Mouse (Mus musculus): ENCODE measurements at regions not wholly inside any gene's neighbourhood (a gene's known extent, or its start where the extent isn't known, plus 50 kb on each side); places are given as distances from the start of the nearest gene placed in this dataset.

DNA sequence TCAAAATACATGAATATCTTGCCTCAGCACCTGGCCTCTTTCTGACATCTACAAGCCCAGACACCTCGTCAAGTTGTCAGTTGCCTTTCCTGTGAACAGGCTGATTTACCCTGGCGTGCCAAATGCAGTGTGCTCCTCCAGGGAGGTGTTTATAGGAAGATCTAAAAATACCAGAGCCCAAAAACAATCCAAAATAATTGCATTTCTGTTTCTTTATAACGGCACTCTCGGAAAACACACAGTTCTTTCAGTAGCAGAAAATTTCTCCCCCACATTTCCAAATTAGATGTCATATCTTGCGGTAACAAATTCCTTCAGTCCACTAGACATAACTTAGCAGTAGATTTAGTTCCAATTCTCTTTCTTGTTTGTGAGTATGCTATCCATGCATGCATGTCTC, 580.8 kb upstream of the Tbl1xr1 start:
- no peak overlapping the region for H3K4me3 ChIP-seq (ENCODE audit: insufficient read depth in 1 of 2, low read depth in 1 of 2, low read length in 2 of 2, poor library complexity in 1 of 2, severe bottlenecking in 1 of 2)
- DNase-seq (ENCODE audit: low read depth, low spot score), result no peak
- no peaks in the 10 kb centered on the region for H3K4me1 ChIP-seq (ENCODE audit: control insufficient read depth in 2 of 2, insufficient read depth in 2 of 2, low read length in 2 of 2, poor library complexity in 1 of 2)
- no peak overlapping the region for H3K9ac ChIP-seq (ENCODE audit: insufficient read depth, low read depth, low read length, poor library complexity, severe bottlenecking)
- in situ Hi-C loops (cut with MboI; ENCODE audit: low sequenced_read_pairs in 2 of 2, unreplicated experiment in 2 of 2), result no loop called here
- H3K36me3 ChIP-seq (ENCODE audit: control insufficient read depth, insufficient read depth, low read length, poor library complexity, severe bottlenecking), result no peaks in the 10 kb centered on the region
- no peak overlapping the region for H3K27ac ChIP-seq (ENCODE audit: insufficient read depth, low read depth, low read length, poor library complexity, severe bottlenecking)
- TF ChIP-seq ZNF384 (IDR thresholded peaks at IDR 0.05; ENCODE audit: low read depth, low read length) (no peak), CHD2 (IDR thresholded peaks at IDR 0.05; ENCODE audit: low read depth, low read length) (no peak), MAFK (IDR thresholded peaks at IDR 0.05; ENCODE audit: insufficient read depth, low read depth, low read length) (no peak), HCFC1 (IDR thresholded peaks at IDR 0.05; ENCODE audit: borderline replicate concordance, insufficient read depth, low read length) (no peak), ZC3H11A (IDR thresholded peaks at IDR 0.05; ENCODE audit: borderline replicate concordance, low read depth, low read length) (no peak)
- H3K9me3 ChIP-seq (ENCODE audit: control insufficient read depth, insufficient read depth, low read depth, low read length), result no peaks in the 10 kb centered on the region

DNA sequence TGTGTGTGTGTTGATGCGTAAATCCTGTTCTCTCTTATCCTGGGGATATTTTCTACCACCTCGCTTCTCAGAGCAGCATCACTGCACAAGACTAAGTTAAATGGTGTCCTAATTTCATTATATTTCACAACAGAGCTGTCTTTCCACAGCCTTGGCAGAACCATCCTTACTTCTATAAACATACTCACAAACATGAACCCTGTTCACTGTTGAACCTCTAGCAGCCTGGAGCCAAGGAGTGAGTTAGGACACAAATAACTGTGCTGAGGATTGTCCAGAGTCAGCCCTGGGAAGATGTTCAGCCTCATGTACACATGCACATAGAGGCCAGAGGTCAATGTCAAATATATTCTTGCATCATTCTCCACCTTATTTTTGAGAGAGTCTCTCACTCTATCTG, 580.3 kb upstream of the Tbl1xr1 start:
- no peak for DNase-seq (ENCODE audit: low read depth, low spot score)
- Histone ChIP-seq H3K9ac (ENCODE audit: insufficient read depth, low read depth, low read length, poor library complexity, severe bottlenecking) (no peak overlapping the region), H3K36me3 (ENCODE audit: control insufficient read depth, insufficient read depth, low read length, poor library complexity, severe bottlenecking) (no peaks in the 10 kb centered on the region), H3K4me1 (ENCODE audit: control insufficient read depth in 2 of 2, insufficient read depth in 2 of 2, low read length in 2 of 2, poor library complexity in 1 of 2) (no peaks in the 10 kb centered on the region), H3K9me3 (ENCODE audit: control insufficient read depth, insufficient read depth, low read depth, low read length) (no peaks in the 10 kb centered on the region), H3K4me3 (ENCODE audit: insufficient read depth in 1 of 2, low read depth in 1 of 2, low read length in 2 of 2, poor library complexity in 1 of 2, severe bottlenecking in 1 of 2) (no peak overlapping the region), H3K27ac (ENCODE audit: insufficient read depth, low read depth, low read length, poor library complexity, severe bottlenecking) (no peak overlapping the region)
- TF ChIP-seq CHD2 (IDR thresholded peaks at IDR 0.05; ENCODE audit: low read depth, low read length), result no peak
- TF ChIP-seq MAFK (IDR thresholded peaks at IDR 0.05; ENCODE audit: insufficient read depth, low read depth, low read length), result no peak
- TF ChIP-seq HCFC1 (IDR thresholded peaks at IDR 0.05; ENCODE audit: borderline replicate concordance, insufficient read depth, low read length), result no peak
- TF ChIP-seq ZC3H11A (IDR thresholded peaks at IDR 0.05; ENCODE audit: borderline replicate concordance, low read depth, low read length), result no peak
- no peak for TF ChIP-seq ZNF384 (IDR thresholded peaks at IDR 0.05; ENCODE audit: low read depth, low read length)
- in situ Hi-C loops (cut with MboI; ENCODE audit: low sequenced_read_pairs in 2 of 2, unreplicated experiment in 2 of 2), result no loop called here

DNA sequence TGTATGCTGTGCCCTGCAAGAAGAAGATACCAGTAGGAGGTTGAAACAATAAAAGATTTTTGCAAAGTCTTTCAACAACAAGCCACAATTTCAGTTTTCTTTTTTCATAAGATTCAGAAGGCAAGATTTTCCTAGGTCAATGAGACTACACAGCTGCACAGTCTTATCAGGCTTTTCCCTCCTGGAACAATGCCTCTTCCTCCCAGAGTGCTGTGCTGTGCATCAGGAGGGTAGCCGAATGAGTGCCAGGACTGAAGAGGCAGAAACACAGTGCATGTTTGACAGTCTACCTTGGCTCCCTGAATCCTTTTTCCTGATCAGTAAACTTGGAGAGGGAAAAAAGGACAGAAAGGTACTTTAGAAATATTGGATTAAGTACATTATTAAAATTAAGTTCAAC, 579.4 kb upstream of the Tbl1xr1 start:
- Histone ChIP-seq H3K4me1 (ENCODE audit: control insufficient read depth in 2 of 2, insufficient read depth in 2 of 2, low read length in 2 of 2, poor library complexity in 1 of 2) (no peaks in the 10 kb centered on the region), H3K36me3 (ENCODE audit: control insufficient read depth, insufficient read depth, low read length, poor library complexity, severe bottlenecking) (no peaks in the 10 kb centered on the region), H3K4me3 (ENCODE audit: insufficient read depth in 1 of 2, low read depth in 1 of 2, low read length in 2 of 2, poor library complexity in 1 of 2, severe bottlenecking in 1 of 2) (no peak overlapping the region), H3K9me3 (ENCODE audit: control insufficient read depth, insufficient read depth, low read depth, low read length) (no peaks in the 10 kb centered on the region), H3K9ac (ENCODE audit: insufficient read depth, low read depth, low read length, poor library complexity, severe bottlenecking) (no peak overlapping the region), H3K27ac (ENCODE audit: insufficient read depth, low read depth, low read length, poor library complexity, severe bottlenecking) (no peak overlapping the region)
- DNase-seq (ENCODE audit: low read depth, low spot score), result no peak
- in situ Hi-C loops (cut with MboI; ENCODE audit: low sequenced_read_pairs in 2 of 2, unreplicated experiment in 2 of 2), result no loop called here
- no peak for TF ChIP-seq HCFC1 (IDR thresholded peaks at IDR 0.05; ENCODE audit: borderline replicate concordance, insufficient read depth, low read length)
- no peak for TF ChIP-seq ZNF384 (IDR thresholded peaks at IDR 0.05; ENCODE audit: low read depth, low read length)
- TF ChIP-seq ZC3H11A (IDR thresholded peaks at IDR 0.05; ENCODE audit: borderline replicate concordance, low read depth, low read length), result no peak
- TF ChIP-seq MAFK (IDR thresholded peaks at IDR 0.05; ENCODE audit: insufficient read depth, low read depth, low read length), result no peak
- TF ChIP-seq CHD2 (IDR thresholded peaks at IDR 0.05; ENCODE audit: low read depth, low read length), result no peak

DNA sequence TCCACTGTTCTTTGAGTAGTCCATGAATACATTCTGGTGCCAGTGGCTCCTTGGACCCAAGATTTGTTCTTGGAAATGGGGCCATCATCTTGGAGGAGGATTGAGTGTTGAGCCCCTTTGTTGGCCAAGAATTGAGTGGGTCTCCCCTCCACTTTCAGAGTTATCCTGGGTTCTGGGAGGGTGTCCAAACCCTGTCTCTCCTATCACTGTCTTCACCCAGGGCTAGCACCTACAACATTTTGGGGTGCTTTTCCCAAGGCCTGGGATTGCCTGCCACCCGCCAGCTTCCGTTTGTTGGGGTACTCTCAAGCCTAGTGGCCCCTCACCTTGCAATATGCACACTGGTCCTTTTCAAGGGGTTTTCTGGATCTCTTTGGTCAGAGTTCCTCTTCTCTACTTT, 568.8 kb upstream of the Tbl1xr1 start:
- no peak for TF ChIP-seq CHD2 (IDR thresholded peaks at IDR 0.05; ENCODE audit: low read depth, low read length)
- TF ChIP-seq MAFK (IDR thresholded peaks at IDR 0.05; ENCODE audit: insufficient read depth, low read depth, low read length), result no peak
- TF ChIP-seq ZNF384 (IDR thresholded peaks at IDR 0.05; ENCODE audit: low read depth, low read length), result no peak
- TF ChIP-seq ZC3H11A (IDR thresholded peaks at IDR 0.05; ENCODE audit: borderline replicate concordance, low read depth, low read length), result no peak
- TF ChIP-seq HCFC1 (IDR thresholded peaks at IDR 0.05; ENCODE audit: borderline replicate concordance, insufficient read depth, low read length), result no peak

DNA sequence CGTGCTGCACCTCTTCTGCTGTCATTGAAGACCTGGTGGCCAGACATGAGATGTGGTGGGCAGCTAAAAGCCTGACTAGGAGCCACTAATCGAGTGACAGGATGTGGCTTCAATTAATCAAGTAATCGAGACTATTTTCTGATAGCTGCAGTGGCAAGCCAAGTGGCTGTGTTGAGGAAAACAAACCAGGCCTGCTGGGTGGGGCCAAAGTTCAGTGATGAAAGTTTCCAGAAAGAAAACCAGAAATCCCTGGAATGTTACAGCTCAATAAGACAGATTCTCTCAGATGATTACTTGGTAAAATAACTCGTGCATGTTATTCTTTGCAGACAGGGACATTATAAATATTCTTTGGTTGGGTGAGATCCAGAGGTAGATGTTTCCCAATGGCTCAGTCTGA, 564.4 kb upstream of the Tbl1xr1 start:
- Histone ChIP-seq H3K27ac (ENCODE audit: insufficient read depth, low read depth, low read length, poor library complexity, severe bottlenecking) (no peak overlapping the region), H3K36me3 (ENCODE audit: control insufficient read depth, insufficient read depth, low read length, poor library complexity, severe bottlenecking) (no peaks in the 10 kb centered on the region), H3K9me3 (ENCODE audit: control insufficient read depth, insufficient read depth, low read depth, low read length) (no peaks in the 10 kb centered on the region), H3K4me3 (ENCODE audit: insufficient read depth in 1 of 2, low read depth in 1 of 2, low read length in 2 of 2, poor library complexity in 1 of 2, severe bottlenecking in 1 of 2) (no peak overlapping the region), H3K4me1 (ENCODE audit: control insufficient read depth in 2 of 2, insufficient read depth in 2 of 2, low read length in 2 of 2, poor library complexity in 1 of 2) (no peaks in the 10 kb centered on the region), H3K9ac (ENCODE audit: insufficient read depth, low read depth, low read length, poor library complexity, severe bottlenecking) (no peak overlapping the region)
- in situ Hi-C loops (cut with MboI; ENCODE audit: low sequenced_read_pairs in 2 of 2, unreplicated experiment in 2 of 2), result no loop called here
- TF ChIP-seq ZC3H11A (IDR thresholded peaks at IDR 0.05; ENCODE audit: borderline replicate concordance, low read depth, low read length) (no peak), MAFK (IDR thresholded peaks at IDR 0.05; ENCODE audit: insufficient read depth, low read depth, low read length) (no peak), CHD2 (IDR thresholded peaks at IDR 0.05; ENCODE audit: low read depth, low read length) (no peak), ZNF384 (IDR thresholded peaks at IDR 0.05; ENCODE audit: low read depth, low read length) (no peak), HCFC1 (IDR thresholded peaks at IDR 0.05; ENCODE audit: borderline replicate concordance, insufficient read depth, low read length) (no peak)
- DNase-seq (ENCODE audit: low read depth, low spot score), result no peak

More for the DNA sequence above, 568.8 kb upstream of the Tbl1xr1 start:
- Histone ChIP-seq H3K9me3 (ENCODE audit: control insufficient read depth, insufficient read depth, low read depth, low read length) (no peaks in the 10 kb centered on the region), H3K36me3 (ENCODE audit: control insufficient read depth, insufficient read depth, low read length, poor library complexity, severe bottlenecking) (no peaks in the 10 kb centered on the region), H3K4me1 (ENCODE audit: control insufficient read depth in 2 of 2, insufficient read depth in 2 of 2, low read length in 2 of 2, poor library complexity in 1 of 2) (no peaks in the 10 kb centered on the region), H3K4me3 (ENCODE audit: insufficient read depth in 1 of 2, low read depth in 1 of 2, low read length in 2 of 2, poor library complexity in 1 of 2, severe bottlenecking in 1 of 2) (no peak overlapping the region), H3K27ac (ENCODE audit: insufficient read depth, low read depth, low read length, poor library complexity, severe bottlenecking) (no peak overlapping the region), H3K9ac (ENCODE audit: insufficient read depth, low read depth, low read length, poor library complexity, severe bottlenecking) (no peak overlapping the region)
- in situ Hi-C loops (cut with MboI; ENCODE audit: low sequenced_read_pairs in 2 of 2, unreplicated experiment in 2 of 2), result no loop called here
- DNase-seq (ENCODE audit: low read depth, low spot score), result no peak

Data from ES-E14 (cell line).